In the genomic region with DNA sequence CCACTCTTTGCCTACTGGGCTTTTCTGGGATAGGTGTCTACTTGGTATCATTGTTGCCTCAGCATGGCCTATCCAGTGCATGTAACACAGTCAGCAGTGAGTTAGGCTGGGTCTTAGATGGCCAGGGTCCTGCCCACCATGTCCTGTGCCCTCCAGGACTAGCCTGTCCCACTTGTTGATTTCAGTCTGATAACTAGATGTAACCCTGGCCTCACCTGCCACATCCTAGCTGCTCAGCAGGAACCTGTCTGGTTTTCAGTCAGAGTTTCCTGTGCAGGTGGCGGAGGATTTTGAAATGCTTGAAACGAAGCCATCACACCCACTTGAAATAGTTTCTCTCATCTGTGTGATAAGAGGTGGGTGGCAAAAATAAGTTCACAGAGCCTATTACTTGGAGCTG, we compare ENCODE assay signal across 11 mouse cellular contexts.
A peak's percentile ranks its signal among the peaks of the same experiment; 100 is the strongest.
DNase-seq lines count a peak whose midpoint lies in the region; ATAC-seq and TF ChIP-seq lines count a peak whose summit lies in the region.
"Had no signal": no experiment of that assay in that cellular context is flagged by ENCODE, and none has a peak within 500 bp of the region (broad histone marks: within the 10 kb centered on the region; RNA-seq: fewer than 3 reads in every experiment).

No protein-coding gene starts in this region.

- no peaks in the 10 kb centered on the region for H3K36me3 ChIP-seq in kidney, embryonic 14.5 days (ENCODE audit: control insufficient read depth, insufficient read depth, low read length)
- H3K36me3 ChIP-seq in lung, postnatal 0 days (ENCODE audit: insufficient read depth, low read length), result no peaks in the 10 kb centered on the region
- H3K36me3 ChIP-seq in hindbrain, embryonic 16.5 days (ENCODE audit: control insufficient read depth, insufficient read depth, low read length), result no peaks in the 10 kb centered on the region
- H3K36me3 ChIP-seq: embryonic facial prominence, embryonic 10.5 days; liver, embryonic 13.5 days had no signal

- H3K4me1 ChIP-seq in kidney, embryonic 14.5 days (ENCODE audit: control insufficient read depth, insufficient read depth, low read length), result peaks cover 3% of the 10 kb centered on the region; the same call in 1 of the 2 replicates
- H3K4me1 ChIP-seq in bone marrow, adult 2 months (ENCODE audit: control insufficient read depth, insufficient read depth, low read length), result peaks cover 3% of the 10 kb centered on the region
- peaks cover 21% of the 10 kb centered on the region; the same call in 1 of the 2 replicates for H3K4me1 ChIP-seq in lung, postnatal 0 days (ENCODE audit: insufficient read depth, low read depth, low read length)
- no peaks in the 10 kb centered on the region for H3K4me1 ChIP-seq in hindbrain, embryonic 16.5 days (ENCODE audit: control insufficient read depth, insufficient read depth, low read depth, low read length)
- H3K4me1 ChIP-seq: liver, embryonic 13.5 days had no signal

- TF ChIP-seq POLR2A in bone marrow, adult 2 months (IDR thresholded peaks at IDR 0.05; ENCODE audit: borderline replicate concordance, control insufficient read depth, low read depth, low read length), result no peak

- no peak for TF ChIP-seq EP300 in lung, postnatal 0 days (IDR thresholded peaks at IDR 0.05)

- 0 out of 2 replicates have a peak, but pooled peaks have one; percentile 37 for ATAC-seq in kidney, embryonic 14.5 days (ENCODE audit: low FRiP score, low TSS enrichment)
- peak; percentile 68 for ATAC-seq in lung, postnatal 0 days
- no peak for ATAC-seq in hindbrain, embryonic 16.5 days

- no peak overlapping the region for H3K9ac ChIP-seq in kidney, embryonic 14.5 days (ENCODE audit: low read depth, low read length)
- H3K9ac ChIP-seq in lung, postnatal 0 days (replicated peaks; ENCODE audit: low read depth), result no peak overlapping the region
- no peak overlapping the region for H3K9ac ChIP-seq in hindbrain, embryonic 16.5 days (ENCODE audit: low read depth, low read length)
- H3K9ac ChIP-seq: liver, embryonic 13.5 days had no signal

- TF ChIP-seq CTCF in bone marrow, adult 2 months (IDR thresholded peaks at IDR 0.05; ENCODE audit: control insufficient read depth, insufficient read depth, low read length), result no peak
- no peak for TF ChIP-seq CTCF in lung, postnatal 0 days (IDR thresholded peaks at IDR 0.05)

- DNase-seq in kidney, postnatal 4 days, result no peak
- DNase-seq in lung, postnatal 0 days (ENCODE audit: low spot score), result no peak
- peak; percentile 67 for DNase-seq in thymus, postnatal 14 days
- DNase-seq in adrenal gland, postnatal 4 days (ENCODE audit: low spot score in 2 of 2), result no peak
- DNase-seq in MN1 (ENCODE audit: low spot score), result no peak
- DNase-seq: kidney, postnatal 10 days; liver, embryonic 13.5 days had no signal

- no peak overlapping the region for H3K4me3 ChIP-seq in kidney, embryonic 14.5 days (ENCODE audit: low read length)
- no peak overlapping the region for H3K4me3 ChIP-seq in bone marrow, adult 2 months (replicated peaks; ENCODE audit: control insufficient read depth, low read depth, low read length)
- H3K4me3 ChIP-seq in lung, postnatal 0 days (ENCODE audit: low read depth, low read length), result no peak overlapping the region
- no peak overlapping the region for H3K4me3 ChIP-seq in hindbrain, embryonic 16.5 days (ENCODE audit: low read length)
- H3K4me3 ChIP-seq: embryonic facial prominence, embryonic 10.5 days; liver, embryonic 13.5 days had no signal

- H3K4me2 ChIP-seq in kidney, embryonic 14.5 days (replicated peaks; ENCODE audit: low read depth, low read length), result no peak overlapping the region
- H3K4me2 ChIP-seq in lung, postnatal 0 days (replicated peaks; ENCODE audit: low read depth, low read length), result no peak overlapping the region
- no peak overlapping the region for H3K4me2 ChIP-seq in hindbrain, embryonic 16.5 days (ENCODE audit: low read length)
- H3K4me2 ChIP-seq: liver, embryonic 13.5 days had no signal

- H3K27ac ChIP-seq in kidney, embryonic 14.5 days (ENCODE audit: low read depth, low read length), result peak overlapping the region; percentile 51; the same call in 1 of the 2 replicates
- H3K27ac ChIP-seq in bone marrow, adult 2 months (ENCODE audit: control insufficient read depth, insufficient read depth, low read depth, low read length, poor library complexity), result peak overlapping the region; percentile 20; the same call in 1 of the 2 replicates
- peak overlapping the region; percentile 90 for H3K27ac ChIP-seq in lung, postnatal 0 days (ENCODE audit: low read length)
- H3K27ac ChIP-seq in hindbrain, embryonic 16.5 days (ENCODE audit: low read depth, low read length), result no peak overlapping the region
- H3K27ac ChIP-seq: embryonic facial prominence, embryonic 10.5 days; liver, embryonic 13.5 days had no signal

- no peaks in the 10 kb centered on the region for H3K27me3 ChIP-seq in kidney, embryonic 14.5 days (ENCODE audit: control insufficient read depth, insufficient read depth, low read length)
- H3K27me3 ChIP-seq in lung, postnatal 0 days (replicated peaks; ENCODE audit: insufficient read depth, low read length), result no peaks in the 10 kb centered on the region
- H3K27me3 ChIP-seq in hindbrain, embryonic 16.5 days (replicated peaks; ENCODE audit: control insufficient read depth, insufficient read depth, low read length), result no peaks in the 10 kb centered on the region
- H3K27me3 ChIP-seq: liver, embryonic 13.5 days had no signal

- WGBS in kidney, embryonic 14.5 days, result 81% methylated on average over 2 of the region's 2 CpGs
- 32% methylated on average over 2 of the region's 2 CpGs for WGBS in bone marrow, adult 2 months
- WGBS in lung, postnatal 0 days, result 61% methylated on average over 2 of the region's 2 CpGs
- WGBS in hindbrain, embryonic 16.5 days, result 90% methylated on average over 2 of the region's 2 CpGs

- no peaks in the 10 kb centered on the region for H3K9me3 ChIP-seq in kidney, embryonic 14.5 days (ENCODE audit: control insufficient read depth, low read length)
- H3K9me3 ChIP-seq in lung, postnatal 0 days (ENCODE audit: low read length), result no peaks in the 10 kb centered on the region
- H3K9me3 ChIP-seq in hindbrain, embryonic 16.5 days (ENCODE audit: control insufficient read depth, low read length), result no peaks in the 10 kb centered on the region
- H3K9me3 ChIP-seq: embryonic facial prominence, embryonic 10.5 days; liver, embryonic 13.5 days had no signal
